Mouse (Mus musculus): ENCODE measurements at regions not wholly inside any gene's neighbourhood (a gene's known extent, or its start where the extent isn't known, plus 50 kb on each side); places are given as distances from the start of the nearest gene placed in this dataset.

- DNase-seq (ENCODE audit: low spot score): no peak
Measured at GRCm38 (mm10) chr10:116726031-116726430, 144.7 kb upstream of the Cnot2 start.

- DNase-seq (ENCODE audit: low spot score): no peak
Measured at GRCm38 (mm10) chr10:116721986-116722385, 140.7 kb upstream of the Cnot2 start.

GRCm38 (mm10) chr10:116719616-116720015 lies 138.3 kb upstream of the Cnot2 start:
- no peak for DNase-seq (ENCODE audit: low spot score)

- no peak for DNase-seq (ENCODE audit: low spot score)
Measured at GRCm38 (mm10) chr10:116717961-116718360, 136.7 kb upstream of the Cnot2 start.

- no peak for DNase-seq (ENCODE audit: low spot score)
Measured at GRCm38 (mm10) chr10:116717017-116717643, 135.8 kb upstream of the Cnot2 start.

GRCm38 (mm10) chr10:116713456-116713855 lies 132.1 kb upstream of the Cnot2 start:
- no peak for DNase-seq (ENCODE audit: low spot score)

- DNase-seq (ENCODE audit: low spot score): no peak
Measured at GRCm38 (mm10) chr10:116707025-116707424, 125.7 kb upstream of the Cnot2 start.

GRCm38 (mm10) chr10:116701281-116701680 lies 120.0 kb upstream of the Cnot2 start:
- DNase-seq (ENCODE audit: low spot score): no peak

- no peak for DNase-seq (ENCODE audit: low spot score)
Measured at GRCm38 (mm10) chr10:116699711-116700110, 118.4 kb upstream of the Cnot2 start.

- no peak for DNase-seq (ENCODE audit: low spot score)
Measured at GRCm38 (mm10) chr10:116697628-116698316, 116.5 kb upstream of the Cnot2 start.

GRCm38 (mm10) chr10:116693816-116694215 lies 112.5 kb upstream of the Cnot2 start:
- DNase-seq (ENCODE audit: low spot score): no peak

GRCm38 (mm10) chr10:116686741-116687140 lies 105.4 kb upstream of the Cnot2 start:
- DNase-seq (ENCODE audit: low spot score): no peak

- no peak for DNase-seq (ENCODE audit: low spot score)
Measured at GRCm38 (mm10) chr10:116683374-116683773, 102.1 kb upstream of the Cnot2 start.

- no peak for DNase-seq (ENCODE audit: low spot score)
Measured at GRCm38 (mm10) chr10:116678950-116679735, 97.8 kb upstream of the Cnot2 start.

GRCm38 (mm10) chr10:116677949-116678348 lies 96.6 kb upstream of the Cnot2 start:
- DNase-seq (ENCODE audit: low spot score): no peak

- DNase-seq (ENCODE audit: low spot score): no peak
Measured at GRCm38 (mm10) chr10:116675171-116675570, 93.9 kb upstream of the Cnot2 start.

- DNase-seq (ENCODE audit: low spot score): no peak
Measured at GRCm38 (mm10) chr10:116674348-116674747, 93.0 kb upstream of the Cnot2 start.

- no peak for DNase-seq (ENCODE audit: low spot score)
Measured at GRCm38 (mm10) chr10:116658162-116658962, 77.1 kb upstream of the Cnot2 start.

- no peak for DNase-seq (ENCODE audit: low spot score)
Measured at GRCm38 (mm10) chr10:116655891-116656290, 74.6 kb upstream of the Cnot2 start.

- DNase-seq (ENCODE audit: low spot score): no peak
Measured at GRCm38 (mm10) chr10:116655018-116655807, 73.9 kb upstream of the Cnot2 start.

GRCm38 (mm10) chr10:116654091-116654490 lies 72.8 kb upstream of the Cnot2 start:
- no peak for DNase-seq (ENCODE audit: low spot score)
